Mouse (Mus musculus): ENCODE data around the gene Brix1.

The Brix1 gene

DNA sequence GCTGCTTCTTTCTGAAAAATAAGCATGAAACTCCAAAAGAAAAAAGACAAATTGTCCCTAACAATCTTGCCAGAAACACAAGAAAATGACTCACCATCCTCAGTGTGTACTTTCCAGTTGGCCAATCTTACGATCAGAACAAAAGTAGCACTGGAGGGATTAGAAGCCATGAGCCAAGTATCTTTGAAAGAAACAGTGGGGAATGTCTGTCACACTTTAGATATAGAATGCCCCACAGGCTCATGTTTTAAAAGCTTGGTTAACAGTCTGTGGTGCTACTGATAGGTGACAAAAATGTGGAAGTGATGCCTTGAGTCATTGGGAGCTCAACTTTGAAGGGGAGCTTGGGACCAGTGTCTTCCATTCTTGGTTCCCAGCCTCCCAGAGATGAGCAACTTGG is 43.5 kb downstream of the Brix1 start:
- no peak for DNase-seq

DNA sequence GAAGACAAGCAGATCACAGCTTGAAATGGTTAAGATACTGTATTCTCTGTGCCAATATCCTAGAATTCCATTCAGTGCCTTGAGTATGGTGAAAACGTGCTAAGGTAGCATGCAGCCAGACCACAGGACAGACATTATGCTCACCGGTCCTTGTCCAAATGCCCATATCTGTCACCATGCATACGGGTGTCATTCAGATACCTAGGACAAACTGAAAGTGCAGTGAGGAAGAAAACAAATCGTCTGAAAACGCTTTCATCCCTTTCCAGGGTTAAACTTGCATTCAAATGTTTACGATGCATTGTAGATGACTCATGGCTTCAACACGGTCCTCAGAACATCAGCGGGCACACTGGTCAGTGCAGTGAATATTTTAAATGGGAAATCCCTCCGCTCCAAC is 44.3 kb downstream of the Brix1 start:
- no peak for DNase-seq

DNA sequence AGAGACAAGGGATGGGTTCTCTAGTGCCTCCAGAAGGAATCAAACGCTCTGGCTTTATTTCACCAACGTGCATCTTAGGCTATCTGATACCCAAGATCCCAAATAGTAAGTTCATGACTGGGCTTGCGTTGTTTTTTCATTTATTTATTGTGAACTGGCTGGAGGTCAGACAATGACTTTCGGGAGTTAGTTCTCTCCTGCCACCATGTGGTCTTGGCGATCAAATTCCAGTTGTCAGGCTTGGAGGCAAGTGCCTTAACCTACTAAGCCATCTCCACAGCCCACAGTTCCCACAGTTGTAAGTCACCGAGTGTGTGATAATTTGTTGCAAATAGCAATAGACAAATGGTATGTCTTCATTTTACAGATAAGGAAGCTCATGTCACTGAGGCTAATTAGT is 45.8 kb downstream of the Brix1 start:
- no peak for DNase-seq

DNA sequence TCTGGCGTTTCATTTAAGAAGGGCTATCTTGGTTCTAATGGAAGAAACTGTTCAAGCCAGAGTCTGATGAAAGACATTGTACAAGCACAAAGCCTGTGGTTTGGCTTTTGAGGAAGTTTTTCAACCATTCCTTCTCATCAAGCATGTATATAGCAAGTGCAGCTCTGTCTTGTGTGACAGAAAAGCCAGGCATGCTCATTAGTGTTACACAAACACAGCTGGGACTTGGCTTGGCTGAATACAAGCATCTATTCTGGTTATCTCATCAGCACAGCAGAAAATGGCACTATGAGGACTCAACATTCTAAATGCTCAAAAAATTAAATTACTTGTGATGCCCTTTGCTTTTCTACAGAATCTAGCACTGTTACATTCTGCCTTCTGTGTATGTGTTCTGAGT is 48.9 kb downstream of the Brix1 start:
- no peak for DNase-seq

DNA sequence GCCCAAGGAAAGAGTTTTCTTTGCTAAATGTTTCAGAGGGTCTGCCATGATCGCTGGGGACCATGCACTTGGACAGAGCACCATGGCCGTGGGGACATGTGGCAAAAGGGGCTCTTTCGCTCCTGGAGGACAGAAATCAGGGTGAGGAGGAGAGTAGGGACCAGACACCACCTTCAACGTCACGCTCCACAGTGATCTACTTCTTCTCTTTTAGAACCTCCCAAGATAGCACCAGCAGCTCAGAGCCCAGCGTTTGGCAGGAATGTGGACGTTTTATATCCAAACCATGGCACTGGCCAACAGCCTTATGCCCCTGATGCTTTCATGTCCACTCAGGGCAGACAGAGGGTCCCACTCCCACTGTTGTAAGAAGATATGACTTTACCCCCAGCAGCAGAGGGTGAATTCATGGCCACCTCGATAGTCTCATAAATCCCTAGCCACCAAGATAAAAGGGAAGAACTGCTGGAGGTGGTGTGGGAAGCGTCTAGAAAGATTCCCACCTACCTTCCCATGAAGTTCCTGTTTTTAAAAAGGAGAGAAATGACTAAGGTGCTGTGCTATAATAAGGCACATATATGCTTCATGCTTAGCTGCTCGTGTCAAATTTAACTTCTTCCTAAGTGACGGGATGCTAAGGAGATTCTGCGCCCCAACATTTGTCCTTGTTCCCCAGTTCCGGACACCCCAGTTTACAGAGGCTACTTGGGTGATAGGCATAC is 59.0 kb downstream of the Brix1 start:
- no peak for DNase-seq

DNA sequence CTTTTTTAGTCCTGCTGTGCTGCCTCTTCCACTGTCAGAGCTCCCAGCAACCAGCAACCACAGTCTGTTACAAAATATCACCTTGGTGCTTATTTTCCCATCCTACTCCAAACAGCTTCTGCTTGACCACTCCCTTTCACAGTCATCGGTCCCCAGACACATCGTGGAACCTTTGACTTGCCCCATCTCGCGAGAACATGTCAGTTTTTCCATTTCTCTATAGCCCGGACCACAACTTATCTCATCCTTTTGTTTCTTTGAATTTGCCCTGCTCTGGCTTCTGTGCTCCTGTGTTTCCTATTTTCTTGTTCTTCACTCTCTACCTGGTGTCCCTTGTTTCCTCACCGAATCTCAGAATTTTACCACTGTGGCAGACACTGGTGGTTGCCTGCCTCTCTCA is 59.6 kb downstream of the Brix1 start:
- DNase-seq: no peak

All from liver (tissue).